Mouse (Mus musculus): ENCODE measurements around the gene Sowahd. TPM values are rescaled to one million over a fixed set of nuclear protein-coding genes. Genes with fewer than 3 reads are reported as not detected.

Sowahd gene
- polyA plus RNA-seq, 2 experiments = not detected

GRCm38 (mm10) chrX:37095106-37095768, 46.6 kb downstream of the Sowahd start:
- Histone ChIP-seq H3K27me3 (ENCODE audit: control insufficient read depth, insufficient read depth, low read length) (no peaks in the 10 kb centered on the region), H3K4me3 (replicated peaks; ENCODE audit: low read length) (no peak overlapping the region), H3K9me3 (ENCODE audit: control insufficient read depth, low read length) (no peaks in the 10 kb centered on the region), H3K9ac (ENCODE audit: low read depth, low read length, severe bottlenecking) (no peak overlapping the region), H3K4me2 (replicated peaks; ENCODE audit: low read depth, low read length, severe bottlenecking) (no peak overlapping the region), H3K27ac (replicated peaks; ENCODE audit: low read depth, low read length) (no peak overlapping the region), H3K36me3 (ENCODE audit: control insufficient read depth, insufficient read depth, low read length) (peaks cover 11% of the 10 kb centered on the region), H3K4me1 (ENCODE audit: control insufficient read depth, insufficient read depth, low read length) (no peaks in the 10 kb centered on the region)
- no peak for DNase-seq (ENCODE audit: low spot score)
- 90% methylated on average over 11 of the region's 11 CpGs for WGBS
- no peak for TF ChIP-seq POLR2A (IDR thresholded peaks at IDR 0.05; ENCODE audit: borderline replicate concordance, extremely low read depth, insufficient read depth, insufficient read length)
- no peak for ATAC-seq (ENCODE audit: low FRiP score, low read depth)

- ATAC-seq (ENCODE audit: low FRiP score, low read depth) (no peak), DNase-seq (ENCODE audit: low spot score) (no peak)
- Histone ChIP-seq H3K4me1 (ENCODE audit: control insufficient read depth, insufficient read depth, low read length) (no peaks in the 10 kb centered on the region), H3K4me2 (replicated peaks; ENCODE audit: low read depth, low read length, severe bottlenecking) (no peak overlapping the region), H3K36me3 (ENCODE audit: control insufficient read depth, insufficient read depth, low read length) (peaks cover 8% of the 10 kb centered on the region), H3K4me3 (replicated peaks; ENCODE audit: low read length) (no peak overlapping the region), H3K27ac (replicated peaks; ENCODE audit: low read depth, low read length) (no peak overlapping the region), H3K27me3 (ENCODE audit: control insufficient read depth, insufficient read depth, low read length) (no peaks in the 10 kb centered on the region), H3K9me3 (ENCODE audit: control insufficient read depth, low read length) (no peaks in the 10 kb centered on the region), H3K9ac (ENCODE audit: low read depth, low read length, severe bottlenecking) (no peak overlapping the region)
- 92% methylated on average over 3 of the region's 3 CpGs for WGBS
- no peak for TF ChIP-seq POLR2A (IDR thresholded peaks at IDR 0.05; ENCODE audit: borderline replicate concordance, extremely low read depth, insufficient read depth, insufficient read length)
Measured at GRCm38 (mm10) chrX:37098681-37099080, 50.0 kb downstream of the Sowahd start.

Other genes starting within 250 kb of the Sowahd start
- 40.0 and 44.2 TPM in 2 replicates for gene Ube2a, start 174.9 kb upstream of the Sowahd start, polyA plus RNA-seq (2012; rRNA removed)
- 133 TPM in 2 replicates for gene Ube2a, start 174.9 kb upstream of the Sowahd start, polyA plus RNA-seq (2014; fragmentation: Nextera tagmentation; extraction: Ambion mirVana)
- 18.0 and 21.1 TPM in 2 replicates for gene C330007P06Rik, start 174.7 kb upstream of the Sowahd start, polyA plus RNA-seq (2012; rRNA removed)
- gene C330007P06Rik, start 174.7 kb upstream of the Sowahd start, polyA plus RNA-seq (2014; fragmentation: Nextera tagmentation; extraction: Ambion mirVana) = 34.6 and 35.8 TPM in 2 replicates
- gene Nkrf, start 145.9 kb upstream of the Sowahd start, polyA plus RNA-seq (2012; rRNA removed) = 3.4 and 4.5 TPM in 2 replicates
- 1.7 and 2.1 TPM in 2 replicates for gene Nkrf, start 145.9 kb upstream of the Sowahd start, polyA plus RNA-seq (2014; fragmentation: Nextera tagmentation; extraction: Ambion mirVana)
- gene Sept6, start 57.1 kb upstream of the Sowahd start, polyA plus RNA-seq (2012; rRNA removed) = 44.0 and 47.9 TPM in 2 replicates
- 51.5 and 61.1 TPM in 2 replicates for gene Sept6, start 57.1 kb upstream of the Sowahd start, polyA plus RNA-seq (2014; fragmentation: Nextera tagmentation; extraction: Ambion mirVana)
- gene Rpl39, start 36.6 kb downstream of the Sowahd start, polyA plus RNA-seq (2012; rRNA removed) = 539 and 1,130 TPM in 2 replicates
- gene Rpl39, start 36.6 kb downstream of the Sowahd start, polyA plus RNA-seq (2014; fragmentation: Nextera tagmentation; extraction: Ambion mirVana) = 592 and 658 TPM in 2 replicates
- 17.9 and 27.9 TPM in 2 replicates for gene Upf3b, start 61.5 kb downstream of the Sowahd start, polyA plus RNA-seq (2012; rRNA removed)
- gene Upf3b, start 61.5 kb downstream of the Sowahd start, polyA plus RNA-seq (2014; fragmentation: Nextera tagmentation; extraction: Ambion mirVana) = 13.1 and 16.3 TPM in 2 replicates
- gene Nkap, start 78.0 kb downstream of the Sowahd start, polyA plus RNA-seq (2012; rRNA removed) = 6.4 and 6.9 TPM in 2 replicates
- gene Nkap, start 78.0 kb downstream of the Sowahd start, polyA plus RNA-seq (2014; fragmentation: Nextera tagmentation; extraction: Ambion mirVana) = 11.8 and 12.4 TPM in 2 replicates
- not detected in 2 replicates for gene Akap14, start 120.0 kb downstream of the Sowahd start, polyA plus RNA-seq (2012; rRNA removed)
- gene Akap14, start 120.0 kb downstream of the Sowahd start, polyA plus RNA-seq (2014; fragmentation: Nextera tagmentation; extraction: Ambion mirVana) = 0.11 TPM in 1 of 2 replicates, not detected in the other
- 271 and 282 TPM in 2 replicates for gene Ndufa1, start 142.3 kb downstream of the Sowahd start, polyA plus RNA-seq (2012; rRNA removed)
- 430 and 487 TPM in 2 replicates for gene Ndufa1, start 142.3 kb downstream of the Sowahd start, polyA plus RNA-seq (2014; fragmentation: Nextera tagmentation; extraction: Ambion mirVana)
- 7.0 and 7.7 TPM in 2 replicates for gene Rnf113a1, start 142.4 kb downstream of the Sowahd start, polyA plus RNA-seq (2012; rRNA removed)
- 10.2 and 13.8 TPM in 2 replicates for gene Rnf113a1, start 142.4 kb downstream of the Sowahd start, polyA plus RNA-seq (2014; fragmentation: Nextera tagmentation; extraction: Ambion mirVana)
- 0.32 TPM in 1 of 2 replicates, not detected in the other for gene Gm9, start 162.2 kb downstream of the Sowahd start, polyA plus RNA-seq (2012; rRNA removed)
- not detected in 2 replicates for gene Gm9, start 162.2 kb downstream of the Sowahd start, polyA plus RNA-seq (2014; fragmentation: Nextera tagmentation; extraction: Ambion mirVana)
- not detected in 2 replicates for gene Rhox1, start 173.4 kb downstream of the Sowahd start, polyA plus RNA-seq (2012; rRNA removed)
- not detected in 2 replicates for gene Rhox1, start 173.4 kb downstream of the Sowahd start, polyA plus RNA-seq (2014; fragmentation: Nextera tagmentation; extraction: Ambion mirVana)
- not detected in 2 replicates for gene Rhox2a, start 196.1 kb downstream of the Sowahd start, polyA plus RNA-seq (2012; rRNA removed)
- not detected in 2 replicates for gene Rhox2a, start 196.1 kb downstream of the Sowahd start, polyA plus RNA-seq (2014; fragmentation: Nextera tagmentation; extraction: Ambion mirVana)
- gene Rhox3a, start 201.1 kb downstream of the Sowahd start, polyA plus RNA-seq (2012; rRNA removed) = not detected in 2 replicates
- not detected in 2 replicates for gene Rhox3a, start 201.1 kb downstream of the Sowahd start, polyA plus RNA-seq (2014; fragmentation: Nextera tagmentation; extraction: Ambion mirVana)
- not detected in 2 replicates for gene Rhox4a, start 216.5 kb downstream of the Sowahd start, polyA plus RNA-seq (2012; rRNA removed)
- 0.15 TPM in 1 of 2 replicates, not detected in the other for gene Rhox4a, start 216.5 kb downstream of the Sowahd start, polyA plus RNA-seq (2014; fragmentation: Nextera tagmentation; extraction: Ambion mirVana)